Mouse (Mus musculus) small intestine, adult 2 months (tissue): ENCODE measurements at regions not wholly inside any gene's neighbourhood (a gene's known extent, or its start where the extent isn't known, plus 50 kb on each side); places are given as distances from the start of the nearest gene placed in this dataset.

Experiments used
- H3K27ac ChIP-seq: fragments of 200-500 bp; 2 replicates; pipeline ENCODE4 v1.5.1; 2012; ENCODE audit warnings: low read depth, low read length, control low read depth, inconsistent platforms; ENCODE audit not compliant: insufficient read depth
- H3K27me3 ChIP-seq: fragments of 200-500 bp; 2 replicates; pipeline ENCODE4 v1.6.1; 2012; ENCODE audit warnings: mild to moderate bottlenecking, moderate library complexity, low read length, inconsistent platforms; ENCODE audit not compliant: control insufficient read depth, insufficient read depth
- H3K36me3 ChIP-seq: fragments of 200-500 bp; 2 replicates; pipeline ENCODE4 v1.6.1; 2012; ENCODE audit warnings: mild to moderate bottlenecking, low read length, control low read depth, inconsistent platforms; ENCODE audit not compliant: control insufficient read depth, insufficient read depth
- H3K4me1 ChIP-seq: fragments of 200-500 bp; 2 replicates; pipeline ENCODE4 v1.6.1; 2012; ENCODE audit warnings: low read length, inconsistent platforms, mixed read lengths; ENCODE audit not compliant: control insufficient read depth, insufficient read depth, insufficient read length
- H3K4me3 ChIP-seq: fragments of 200-500 bp; 2 replicates; pipeline ENCODE4 v1.5.1; 2012; ENCODE audit warnings: low read depth, mild to moderate bottlenecking, control low read depth, inconsistent platforms, low read length, moderate library complexity
- CTCF ChIP-seq: fragments of 200-500 bp; IDR thresholded peaks from 2 replicates; pipeline ENCODE4 v1.5.1; 2012; ENCODE audit warnings: low read depth, mild to moderate bottlenecking, control low read depth, inconsistent platforms, low read length, moderate library complexity, mixed read lengths; ENCODE audit not compliant: insufficient replicate concordance, insufficient read length; ENCODE audit errors: extremely low read depth
- POLR2A ChIP-seq: fragments of 200-500 bp; IDR thresholded peaks from 2 replicates; pipeline ENCODE4 v1.6.1; 2012; ENCODE audit warnings: low read depth, mild to moderate bottlenecking, control low read depth, inconsistent platforms, low read length, moderate library complexity
- WGBS: fragments of 180-500 bp; shearing (Covaris S2); methylation state at CpG from one replicate; pipeline ENCODE4 v1.1.7; 2018; 5-methylcytosine and 5-hydroxymethylcytosine counted together

DNA sequence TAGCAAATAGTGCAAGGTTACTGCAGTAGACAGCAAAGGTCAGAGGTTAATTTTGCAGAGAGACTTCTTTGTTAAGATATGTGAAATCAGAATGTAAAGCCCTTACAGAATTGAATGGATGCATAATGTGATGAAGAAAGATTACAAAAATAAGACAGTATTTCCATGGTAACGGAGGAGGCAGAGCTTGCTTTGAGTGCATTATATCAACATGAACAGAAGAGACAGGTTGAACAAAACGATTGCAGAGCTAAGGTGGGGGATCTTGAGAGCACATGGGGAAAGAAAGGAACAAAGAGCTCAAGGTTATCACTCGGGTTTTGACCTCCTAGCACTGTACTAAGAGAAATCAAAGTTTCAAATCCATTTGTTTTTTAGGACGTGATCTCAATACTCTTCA is 106.2 kb upstream of the Rap2b start:
- WGBS: 65% methylated on average over 4 of the region's 4 CpGs
- no peaks in the 10 kb centered on the region for H3K27me3 ChIP-seq
- no peaks in the 10 kb centered on the region for H3K4me1 ChIP-seq
- H3K36me3 ChIP-seq: no peaks in the 10 kb centered on the region
- H3K27ac ChIP-seq: no peak overlapping the region
- TF ChIP-seq CTCF (no peak), POLR2A (no peak)
- no peak overlapping the region for H3K4me3 ChIP-seq

DNA sequence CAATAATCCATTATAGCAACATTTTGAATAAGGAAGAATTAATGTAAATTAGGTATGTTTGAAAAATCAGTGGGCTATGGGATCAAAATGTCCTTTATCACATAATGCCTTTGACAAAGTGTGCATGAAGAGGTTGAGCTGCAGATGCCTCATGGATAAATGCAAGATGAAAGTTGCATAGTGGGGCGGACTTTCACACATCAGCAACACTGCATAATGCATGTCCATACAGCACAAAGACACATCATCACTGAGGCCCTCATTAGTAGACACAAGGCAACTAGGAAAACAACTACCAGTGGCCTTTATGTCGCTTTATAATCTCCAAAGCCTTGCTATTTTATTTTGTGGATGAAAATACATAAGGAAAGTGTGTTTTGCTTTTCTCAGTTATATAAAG is 105.8 kb upstream of the Rap2b start:
- no peak overlapping the region for H3K27ac ChIP-seq
- no peaks in the 10 kb centered on the region for H3K27me3 ChIP-seq
- H3K4me1 ChIP-seq: no peaks in the 10 kb centered on the region
- 87% methylated on average over 2 of the region's 2 CpGs for WGBS
- no peaks in the 10 kb centered on the region for H3K36me3 ChIP-seq
- no peak for TF ChIP-seq CTCF
- TF ChIP-seq POLR2A: no peak
- no peak overlapping the region for H3K4me3 ChIP-seq

DNA sequence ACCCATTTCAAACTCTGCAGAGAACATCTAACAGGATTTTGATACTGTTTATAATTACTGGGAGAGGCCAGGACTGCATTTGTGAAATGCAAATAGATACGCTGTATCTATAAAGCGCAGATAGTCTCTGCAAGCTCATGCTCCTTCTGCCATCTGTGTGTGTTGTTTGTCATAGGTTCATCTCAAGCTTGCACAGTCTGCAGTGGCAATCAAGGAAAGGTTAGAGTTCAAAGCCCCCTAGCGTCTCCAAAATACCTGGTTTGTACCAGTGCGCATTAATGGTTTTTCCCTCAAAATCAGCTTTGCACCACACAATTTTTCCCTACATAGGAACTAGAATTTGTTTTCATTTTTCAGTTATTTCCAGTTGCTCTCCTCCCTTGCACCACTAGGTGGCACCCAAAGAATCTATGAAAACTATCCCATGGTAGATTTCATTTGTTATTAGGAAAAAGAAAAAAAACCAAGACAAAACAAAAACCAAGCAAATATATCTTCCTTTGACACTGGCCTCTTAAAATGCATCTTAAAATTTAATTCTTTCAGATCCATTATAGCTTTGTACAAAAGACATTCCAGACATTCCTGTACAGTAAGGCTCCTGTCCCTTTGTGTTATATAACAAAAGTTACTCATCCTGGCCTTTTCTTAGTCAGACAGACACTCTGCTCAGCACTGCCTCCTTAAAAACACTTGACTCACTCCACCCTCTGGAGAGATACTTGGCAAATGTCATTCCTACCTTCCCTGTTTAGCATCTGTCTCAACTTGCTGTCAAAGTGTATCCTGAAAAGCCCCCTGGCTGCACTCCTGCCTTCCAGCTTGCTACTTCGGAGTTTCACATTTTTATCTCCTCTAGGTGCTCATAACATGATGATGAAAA is 92.7 kb upstream of the Rap2b start:
- 66% methylated on average over 5 of the region's 5 CpGs for whole genome bisulfite sequencing
- Histone ChIP-seq H3K27ac (no peak overlapping the region), H3K4me1 (no peaks in the 10 kb centered on the region), H3K36me3 (no peaks in the 10 kb centered on the region), H3K4me3 (no peak overlapping the region), H3K27me3 (no peaks in the 10 kb centered on the region)
- TF ChIP-seq POLR2A (no peak), CTCF (no peak)

DNA sequence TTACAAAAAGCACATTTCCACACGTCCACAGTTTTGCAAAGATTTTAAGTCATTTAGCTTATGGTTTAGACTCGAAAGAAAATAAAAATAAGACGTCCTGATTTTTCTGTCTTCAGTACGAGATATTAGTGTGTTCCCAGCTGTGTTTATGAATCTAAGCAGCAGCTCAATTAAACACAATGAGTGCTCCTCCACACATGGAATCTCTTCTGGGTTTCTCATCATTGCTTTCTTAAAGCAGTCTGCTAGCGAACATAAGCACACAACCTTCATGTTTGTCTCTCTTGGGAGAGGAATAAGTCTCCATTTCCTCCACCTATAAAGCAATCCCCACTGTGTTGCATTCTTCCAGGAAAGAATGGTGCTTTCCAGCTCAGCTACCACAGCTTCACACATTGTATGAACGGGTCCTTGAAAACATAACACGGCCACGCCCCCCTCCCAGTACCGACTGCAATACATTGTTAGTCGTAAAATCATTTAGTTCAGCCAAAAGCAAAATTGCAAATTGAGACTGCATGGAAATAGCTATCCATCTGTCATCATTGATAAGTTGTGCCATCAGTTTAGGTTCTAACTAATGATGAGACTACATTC is 75.4 kb upstream of the Rap2b start:
- no peak for TF ChIP-seq CTCF
- TF ChIP-seq POLR2A: no peak
- H3K4me3 ChIP-seq: no peak overlapping the region
- H3K27ac ChIP-seq: no peak overlapping the region
- no peaks in the 10 kb centered on the region for H3K36me3 ChIP-seq
- H3K4me1 ChIP-seq: no peaks in the 10 kb centered on the region
- no peaks in the 10 kb centered on the region for H3K27me3 ChIP-seq
- WGBS: 43% methylated on average over 10 of the region's 10 CpGs

DNA sequence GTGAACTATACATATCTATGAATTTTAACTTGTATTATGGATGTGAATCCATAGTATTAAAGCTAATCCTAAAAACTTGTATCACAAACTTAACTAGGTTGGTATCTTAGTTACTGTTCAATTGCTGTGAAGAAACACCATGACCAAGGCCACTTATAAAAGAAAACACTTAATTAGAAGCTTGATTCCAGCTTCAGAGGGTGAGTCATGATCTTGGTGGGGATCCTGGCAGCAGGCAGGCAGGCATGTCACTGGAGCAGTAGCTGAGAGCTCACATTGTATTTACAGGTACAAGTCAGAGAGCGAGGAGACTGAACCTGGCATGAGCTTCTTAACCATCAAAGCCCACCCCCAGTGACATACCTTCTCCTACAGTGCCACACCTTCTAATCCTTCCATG is 73.2 kb upstream of the Rap2b start:
- Histone ChIP-seq H3K4me3 (no peak overlapping the region), H3K36me3 (no peaks in the 10 kb centered on the region), H3K27me3 (no peaks in the 10 kb centered on the region), H3K4me1 (no peaks in the 10 kb centered on the region), H3K27ac (no peak overlapping the region)
- TF ChIP-seq CTCF (no peak), POLR2A (no peak)
- 82% methylated on average over 1 of the region's 1 CpGs for WGBS

DNA sequence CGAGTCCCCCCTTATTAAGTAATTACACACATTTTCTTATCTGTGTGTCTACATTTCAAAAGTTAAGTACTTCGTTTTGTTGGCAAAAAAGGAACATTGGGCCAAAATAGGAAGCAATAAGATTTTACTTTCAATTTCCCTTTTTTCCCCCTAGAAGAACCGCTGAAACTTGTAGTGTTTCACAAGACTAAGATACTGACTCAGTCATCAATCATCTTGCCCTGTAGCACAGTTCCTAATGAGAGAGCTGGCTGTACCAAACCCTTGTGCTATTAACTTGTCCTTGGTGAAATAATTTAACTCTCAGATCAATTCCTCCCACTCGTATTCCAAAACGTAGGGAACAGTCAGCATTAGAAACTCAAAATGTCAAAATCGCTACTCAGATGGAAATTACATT is 66.6 kb upstream of the Rap2b start:
- no peak overlapping the region for H3K27ac ChIP-seq
- H3K4me3 ChIP-seq: no peak overlapping the region
- TF ChIP-seq POLR2A: no peak
- no peak for TF ChIP-seq CTCF
- H3K36me3 ChIP-seq: no peaks in the 10 kb centered on the region
- H3K4me1 ChIP-seq: no peaks in the 10 kb centered on the region
- no peaks in the 10 kb centered on the region for H3K27me3 ChIP-seq
- 49% methylated on average over 6 of the region's 6 CpGs for WGBS

DNA sequence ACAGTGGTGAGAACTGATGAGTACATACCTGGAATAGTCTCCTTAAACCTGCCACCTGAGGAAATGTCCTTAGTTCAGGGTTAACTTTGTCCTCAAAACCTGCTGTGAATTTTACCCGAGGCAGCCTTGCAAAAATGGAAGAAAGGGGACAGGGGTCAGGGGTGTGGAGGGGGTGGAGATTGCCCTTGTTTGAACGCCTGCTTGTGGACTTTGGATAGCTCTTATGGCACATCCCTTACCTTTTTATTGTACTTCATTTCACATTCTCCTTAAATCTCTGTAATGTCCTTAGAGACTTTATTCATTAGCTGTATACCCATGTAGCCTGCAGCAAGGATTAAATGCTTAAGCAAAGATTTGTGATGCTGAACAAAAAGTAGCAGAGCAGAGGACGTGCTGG is 64.1 kb upstream of the Rap2b start:
- no peak overlapping the region for H3K4me3 ChIP-seq
- no peak overlapping the region for H3K27ac ChIP-seq
- no peaks in the 10 kb centered on the region for H3K4me1 ChIP-seq
- TF ChIP-seq POLR2A (no peak), CTCF (no peak)
- H3K36me3 ChIP-seq: no peaks in the 10 kb centered on the region
- WGBS: 39% methylated on average over 3 of the region's 3 CpGs
- no peaks in the 10 kb centered on the region for H3K27me3 ChIP-seq
